Mouse (Mus musculus) CD4-positive helper T cell, adult 2 months (primary cell): ENCODE results near the gene Kazn.

ENCODE experiments used
- DNase-seq: peaks from one replicate; pipeline ENCODE4 v3.0.0-alpha.2; 2012; ENCODE audit warnings: low read depth, missing footprints, low spot score

The Kazn gene

GRCm38 (mm10) chr4:142118522-142118921 is 120.7 kb downstream of the Kazn start:
- no peak for DNase-seq

DNA sequence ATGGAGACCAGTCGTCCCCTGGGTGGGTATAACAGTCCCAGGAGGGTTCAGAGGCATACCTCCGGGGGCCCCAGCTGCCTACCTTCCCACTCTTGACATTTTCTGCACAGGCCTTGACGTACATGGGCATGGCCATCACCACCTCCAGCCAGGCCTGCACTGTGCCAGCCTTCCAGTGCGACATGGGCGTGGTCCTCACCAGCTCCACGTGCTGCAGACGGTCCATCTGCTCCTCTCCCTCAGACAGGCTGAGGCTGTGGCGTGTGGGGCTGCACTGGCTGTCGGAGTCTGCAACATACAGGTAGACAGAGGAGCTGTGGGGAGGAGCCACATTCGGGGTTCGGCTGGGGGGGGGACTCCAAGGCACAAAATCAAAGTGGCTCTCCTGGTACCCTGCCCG is 121.2 kb downstream of the Kazn start:
- no peak for DNase-seq

DNA sequence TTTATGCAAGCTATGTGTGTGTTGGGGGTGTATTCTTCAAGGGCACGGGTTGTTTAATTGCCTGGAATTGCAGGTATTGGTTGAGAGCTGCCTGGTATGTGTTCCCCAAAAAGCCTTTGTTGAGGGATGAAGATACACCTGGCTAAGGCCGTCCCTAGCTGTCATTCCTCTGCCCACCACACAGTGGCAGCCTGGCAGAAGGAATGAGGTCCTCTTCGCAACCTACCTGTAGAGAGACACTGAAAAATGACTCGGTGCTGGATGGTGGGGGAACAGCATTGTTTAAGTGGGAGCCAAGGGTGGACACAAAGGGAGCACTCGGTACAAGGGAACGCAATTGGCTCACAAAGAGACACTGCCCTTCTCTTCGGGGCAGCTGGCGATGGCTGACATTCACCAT is 125.9 kb downstream of the Kazn start:
- no peak for DNase-seq

DNA sequence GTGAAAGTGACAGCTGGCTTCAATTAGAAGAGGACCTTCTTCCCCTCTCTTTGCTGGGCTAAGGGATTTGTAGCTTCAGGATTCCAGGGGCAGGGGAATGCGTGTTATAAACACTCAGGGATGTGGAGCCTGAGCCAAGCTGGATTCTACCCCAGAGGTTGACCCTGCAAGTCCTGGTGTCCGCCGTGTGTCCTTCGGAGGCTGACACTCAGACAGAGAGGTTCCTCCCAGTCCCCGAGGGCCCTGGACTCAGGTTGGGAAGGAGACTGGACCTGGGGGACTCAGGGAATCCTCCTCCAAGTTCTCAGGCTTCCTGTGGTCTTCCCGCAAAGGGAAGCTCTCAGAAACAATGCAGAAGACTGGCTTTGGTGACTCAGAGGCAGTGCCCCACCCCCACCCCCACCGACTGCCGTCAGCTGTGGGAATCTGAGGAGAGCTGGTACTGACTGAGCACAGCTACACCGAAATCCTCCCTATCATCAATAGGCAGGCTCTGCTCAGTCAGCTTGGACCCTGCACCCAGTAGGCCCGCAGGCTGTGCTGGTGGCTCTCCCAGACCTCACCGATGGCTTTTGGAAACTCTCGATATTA is 136.0 kb downstream of the Kazn start:
- DNase-seq: no peak

GRCm38 (mm10) chr4:142098303-142098702 is 140.9 kb downstream of the Kazn start:
- no peak for DNase-seq

GRCm38 (mm10) chr4:142097871-142098270 is 141.3 kb downstream of the Kazn start:
- no peak for DNase-seq

DNA sequence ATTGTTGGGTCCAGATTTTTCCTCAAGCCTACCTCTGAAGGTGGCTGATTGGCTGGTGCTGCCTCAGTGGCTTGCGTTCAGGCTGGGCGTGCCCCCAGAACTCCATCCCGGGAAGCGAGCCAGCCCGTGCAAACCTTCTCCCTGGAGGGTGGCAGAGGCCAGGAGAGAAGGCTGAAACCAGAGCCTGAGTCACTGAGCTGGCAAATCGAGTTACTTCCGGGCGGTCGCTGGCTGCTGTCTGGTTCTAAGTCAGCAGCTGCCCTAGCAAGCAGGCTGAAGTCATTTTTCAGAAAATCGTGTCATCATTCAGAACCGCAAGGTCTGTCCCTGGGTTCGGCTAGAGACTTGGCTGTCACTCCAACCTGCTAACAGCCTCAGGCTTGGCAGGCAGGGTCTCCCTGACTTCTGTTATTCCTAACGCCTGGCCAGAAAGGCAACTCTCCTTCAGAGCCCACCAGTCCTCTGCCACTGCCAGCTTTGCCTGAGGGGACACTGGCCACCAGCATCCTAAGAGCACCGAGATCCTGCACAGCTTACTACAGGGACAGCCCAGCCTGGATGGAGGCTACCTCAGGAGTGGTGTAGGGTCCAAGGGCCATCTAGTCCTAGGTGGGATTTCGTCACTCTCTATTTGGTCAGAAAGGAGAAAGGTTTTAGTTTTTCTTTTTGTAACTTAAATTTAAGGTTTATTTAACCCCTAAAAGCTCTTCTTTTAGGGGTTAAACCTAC is 143.5 kb downstream of the Kazn start:
- no peak for DNase-seq

DNA sequence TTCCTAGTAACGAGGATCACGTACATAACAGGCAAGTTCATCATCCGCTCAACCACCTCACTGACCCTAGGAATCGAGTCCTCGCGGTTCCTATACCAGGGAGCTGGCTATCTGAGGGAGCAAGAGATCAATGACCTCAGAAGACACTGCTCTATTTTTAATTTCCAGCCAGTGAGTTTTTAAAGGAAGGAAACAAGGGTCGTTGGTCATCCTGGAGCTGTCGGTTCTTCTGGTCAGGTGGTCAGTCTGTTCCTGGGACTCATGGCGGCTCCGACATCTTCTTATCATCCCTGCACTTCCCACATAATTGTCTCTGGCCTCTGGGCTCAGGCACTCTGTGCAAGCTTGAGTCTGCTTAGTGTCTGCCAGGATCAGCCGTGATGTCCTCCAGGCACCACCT is 144.8 kb downstream of the Kazn start:
- DNase-seq: no peak

DNA sequence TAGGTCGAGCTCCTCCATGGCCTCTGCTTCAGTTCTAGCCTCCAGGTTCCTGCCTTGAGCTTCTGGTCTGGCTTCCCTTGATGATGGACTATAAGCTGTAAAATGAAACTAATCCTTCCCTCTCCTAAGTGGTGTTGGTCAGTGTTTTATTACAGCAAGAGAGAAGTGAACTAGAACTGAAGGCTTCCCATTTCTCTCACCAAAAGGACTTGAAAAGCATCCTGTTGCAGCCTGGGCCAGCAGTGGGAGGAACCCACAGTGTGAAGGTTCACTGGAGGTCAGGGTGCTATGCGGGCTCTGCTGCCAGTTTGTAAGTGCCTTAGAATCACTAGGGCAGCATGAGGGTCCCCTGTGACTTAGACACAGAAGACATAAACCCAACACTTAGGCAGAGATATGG is 148.1 kb downstream of the Kazn start:
- no peak for DNase-seq

DNA sequence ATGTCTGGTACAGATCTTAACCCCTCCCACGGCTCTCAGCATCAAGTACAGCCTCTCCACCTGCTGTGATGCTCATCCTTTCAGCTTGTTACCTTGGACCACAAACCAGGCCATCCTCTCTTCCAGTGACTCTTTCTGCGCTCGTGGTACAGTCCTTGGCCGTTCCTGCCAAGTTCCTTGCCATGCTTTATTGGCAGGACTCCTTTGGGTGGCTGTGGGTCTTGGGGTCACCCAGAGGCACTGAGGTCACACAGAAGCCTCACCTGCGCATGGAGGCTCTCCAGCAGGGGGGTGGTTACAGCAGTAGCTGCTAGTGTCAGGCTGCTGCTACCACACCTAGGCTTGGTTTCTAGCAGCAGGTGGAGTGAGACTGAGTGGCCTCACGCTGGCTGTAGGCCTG is 149.2 kb downstream of the Kazn start:
- no peak for DNase-seq

- no peak for DNase-seq
These were observed 150.4 kb downstream of the Kazn start for GRCm38 (mm10) chr4:142088836-142089235.

DNA sequence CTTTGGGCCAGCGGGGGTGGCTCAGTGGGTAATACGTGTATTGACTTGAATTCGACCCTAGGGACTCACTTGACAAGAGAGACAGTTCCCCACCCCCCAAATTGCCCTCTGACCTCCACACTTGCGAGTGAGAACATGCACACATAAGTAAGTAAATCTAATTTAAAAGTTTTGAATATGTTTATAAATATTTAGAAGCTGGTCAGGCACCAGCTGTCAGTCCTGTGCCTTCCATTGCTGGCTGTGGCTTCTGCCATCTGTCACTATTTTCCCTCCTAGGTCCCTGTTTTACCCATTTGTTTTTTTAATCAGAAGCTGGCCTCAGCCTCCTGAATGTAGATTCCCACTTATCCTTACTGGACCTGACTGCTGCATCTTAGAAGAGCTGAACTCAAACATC is 150.8 kb downstream of the Kazn start:
- DNase-seq: no peak

DNA sequence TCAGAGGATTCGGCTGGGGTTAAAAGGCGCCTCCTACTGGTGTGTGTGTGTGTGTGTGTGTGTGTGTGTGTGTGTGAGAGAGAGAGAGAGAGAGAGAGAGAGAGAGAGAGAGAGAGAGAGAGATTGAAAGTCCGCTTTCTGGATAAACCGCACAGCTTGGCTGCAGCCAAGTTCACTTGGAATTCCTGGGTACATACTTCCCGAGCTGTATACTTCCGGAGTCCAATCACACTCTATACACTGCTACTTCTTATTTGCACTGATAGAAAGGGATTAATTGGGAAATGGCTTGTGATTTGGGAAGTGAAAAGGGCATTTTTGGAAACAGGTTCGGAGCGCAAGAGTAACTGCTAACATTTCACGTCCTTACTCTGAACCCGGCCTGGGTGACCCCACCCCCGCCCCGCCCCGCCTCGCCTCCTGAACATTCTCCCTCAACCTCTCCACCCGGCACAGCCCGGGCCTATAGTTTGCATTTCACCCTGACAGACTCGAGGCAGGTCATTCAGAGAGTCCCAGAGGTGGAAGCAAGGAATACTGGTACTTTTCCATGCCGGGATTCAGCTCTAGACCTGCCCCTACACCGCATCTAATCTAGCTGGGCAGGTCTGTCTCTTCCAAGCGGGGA is 154.2 kb downstream of the Kazn start:
- no peak for DNase-seq

DNA sequence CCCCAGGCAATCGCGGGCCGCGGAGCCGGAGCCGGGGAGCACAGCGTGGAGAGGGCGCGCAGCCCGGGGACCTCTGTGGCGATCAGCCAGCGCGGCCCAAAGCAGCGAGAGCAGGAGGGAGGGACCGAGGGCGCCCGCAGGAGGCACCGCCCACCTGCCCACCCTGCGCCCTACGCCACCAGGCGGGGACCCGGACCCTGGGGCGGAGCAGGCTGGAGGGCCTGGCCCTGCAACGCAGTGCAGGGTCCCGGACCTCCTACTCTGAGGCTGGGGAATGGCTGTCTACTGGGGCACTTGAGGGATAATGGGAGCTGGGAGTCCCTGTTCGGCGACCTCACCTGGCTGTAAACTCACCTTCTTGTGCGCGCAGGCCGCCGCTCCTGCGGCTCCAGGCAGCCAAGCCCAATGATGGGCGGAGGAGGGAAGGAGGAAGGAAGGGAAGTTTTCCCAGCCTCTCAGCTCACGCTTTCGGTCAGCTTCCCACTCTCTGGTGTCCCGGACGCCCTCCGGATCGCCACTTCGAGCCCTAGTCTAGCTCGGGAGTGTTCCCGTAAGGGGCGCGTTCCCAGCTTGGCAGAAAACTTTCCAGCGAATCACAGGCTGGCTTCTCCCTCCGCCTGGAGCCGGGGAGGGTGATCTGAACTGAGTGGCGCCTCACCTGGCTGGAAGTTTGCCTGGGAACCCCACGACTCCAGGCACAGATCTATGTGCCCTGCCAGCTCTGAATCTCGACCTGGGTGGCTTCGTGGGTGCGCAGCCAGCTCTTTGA is 154.9 kb downstream of the Kazn start, which contains the start of gene Tmem51:
Gene Tmem51, minus strand, starts transcription at position 174 of the 769 bp plus-strand sequence.
- no peak for DNase-seq

DNA sequence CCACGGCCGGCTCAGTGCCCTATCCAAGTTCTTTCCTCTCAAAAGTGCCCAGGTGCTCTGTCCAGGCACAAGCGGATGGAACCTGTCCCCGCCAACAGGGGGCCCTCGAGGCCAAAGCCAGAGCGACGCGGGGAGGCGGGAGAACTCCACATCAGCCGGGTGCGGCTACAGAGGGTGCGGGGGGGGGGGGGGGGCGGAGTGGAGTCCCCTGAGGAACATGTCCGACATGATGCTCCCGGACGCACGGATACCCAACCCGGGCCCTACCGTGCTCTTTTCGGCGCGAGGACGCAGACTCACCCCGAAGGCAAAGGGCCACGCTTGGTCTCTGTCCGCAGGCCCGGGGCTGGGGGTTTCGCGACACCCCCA is 155.5 kb downstream of the Kazn start:
- peak; percentile 30 for DNase-seq

DNA sequence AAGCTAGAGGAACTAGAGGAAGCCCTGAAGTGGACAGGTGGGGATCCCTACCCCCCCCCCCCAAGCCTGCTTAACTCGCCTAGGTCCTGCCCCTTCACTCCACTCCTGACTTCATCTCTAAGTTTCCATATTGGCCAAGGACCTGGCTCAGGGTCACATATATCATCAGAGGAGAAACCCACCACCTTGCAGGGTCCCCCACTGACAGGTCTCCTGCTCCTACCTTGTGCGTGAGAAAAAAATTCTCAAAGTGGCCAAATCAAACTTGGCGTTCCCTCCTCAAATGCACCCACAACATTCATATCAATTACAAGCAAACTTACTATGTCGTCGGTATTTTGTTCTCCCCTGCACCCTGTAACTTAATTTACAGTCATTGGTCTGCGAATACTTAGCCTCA is 156.0 kb downstream of the Kazn start:
- no peak for DNase-seq

- no peak for DNase-seq
These were observed 156.5 kb downstream of the Kazn start for GRCm38 (mm10) chr4:142082703-142083102.

DNA sequence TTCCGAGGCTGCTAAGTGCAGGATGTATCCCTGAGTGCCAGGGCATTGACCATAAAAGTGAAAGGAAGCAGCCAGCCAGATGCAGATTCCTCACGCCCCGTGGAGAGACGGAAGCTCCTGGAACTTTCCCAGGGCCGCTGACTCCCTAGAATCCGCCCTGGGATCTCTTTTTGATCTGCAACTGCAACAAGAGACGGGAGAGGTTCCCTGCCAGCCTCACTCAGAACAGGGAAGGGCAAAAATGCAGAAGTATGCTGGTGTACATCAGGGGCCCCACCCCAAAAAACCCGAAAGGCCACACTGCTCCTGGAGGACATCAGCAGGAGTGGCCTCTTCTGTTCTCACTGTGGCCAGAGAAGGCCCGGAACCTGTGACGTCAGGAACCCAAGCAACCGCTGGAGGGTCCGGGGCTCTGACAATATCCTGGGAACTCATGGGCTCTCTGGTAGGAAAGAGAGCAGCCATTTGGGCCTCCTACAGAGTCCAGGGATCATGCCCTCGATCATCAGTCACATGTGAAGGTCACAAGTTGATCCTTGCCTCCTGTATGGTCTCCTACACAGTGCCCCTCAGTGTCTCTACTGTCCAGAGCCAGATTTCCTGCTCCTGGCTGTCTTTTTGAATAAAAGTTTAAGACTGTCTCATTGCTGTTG is 157.4 kb downstream of the Kazn start:
- no peak for DNase-seq

DNA sequence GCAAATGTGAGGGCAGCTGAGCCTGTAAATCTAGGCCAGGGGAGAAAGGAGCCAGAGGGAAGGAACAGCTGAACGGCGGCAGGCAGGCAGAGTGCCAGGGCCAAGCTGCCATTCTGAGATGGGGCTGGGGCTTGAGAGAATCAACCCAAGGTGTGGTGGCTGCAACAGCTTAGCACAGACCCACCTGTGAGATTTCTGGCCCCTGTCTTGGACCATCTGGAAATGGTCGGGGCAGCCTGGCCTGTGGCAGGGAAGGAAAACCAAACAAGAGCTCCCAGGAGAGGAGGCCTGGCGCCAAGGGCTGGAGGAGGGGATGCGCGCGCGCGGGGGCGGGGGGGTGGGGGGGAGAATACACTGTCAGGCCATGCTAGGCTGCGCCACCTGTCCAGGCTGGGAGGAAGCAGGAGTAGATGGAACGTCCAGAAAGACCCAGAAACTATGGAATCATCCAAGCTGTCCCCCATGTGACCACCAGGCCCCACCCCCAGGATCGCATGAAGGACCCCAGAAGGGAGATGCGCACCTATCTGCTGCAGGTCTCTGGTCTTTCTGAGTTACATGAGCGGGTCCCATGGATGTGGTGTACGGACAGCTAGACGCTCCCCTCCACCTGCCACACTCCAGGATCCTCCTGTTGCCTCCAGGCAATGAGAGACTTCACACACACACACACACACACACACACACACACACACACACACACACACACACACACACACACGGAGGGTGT is 158.1 kb downstream of the Kazn start:
- DNase-seq: no peak

GRCm38 (mm10) chr4:142080487-142080767 is 158.8 kb downstream of the Kazn start:
- DNase-seq: no peak
